Comparison of ENCODE assay signal across 8 mouse cellular contexts in genomic region chr11:101870067-101870765, GRCm38 (mm10). TPM values are rescaled to one million over a fixed set of nuclear protein-coding genes. Genes with fewer than 3 reads are reported as not detected.
DNase-seq lines count a peak whose midpoint lies in the region; ATAC-seq lines count a peak whose summit lies in the region.

No protein-coding gene starts in this region.

- no peak overlapping the region for H3K9ac ChIP-seq in hindbrain, embryonic 14.5 days
- no peak overlapping the region for H3K9ac ChIP-seq in forebrain, embryonic 16.5 days (replicated peaks; ENCODE audit: low read depth, low read length)

- no peaks in the 10 kb centered on the region for H3K9me3 ChIP-seq in hindbrain, embryonic 10.5 days
- H3K9me3 ChIP-seq in hindbrain, embryonic 14.5 days (ENCODE audit: control insufficient read depth, low read length): no peaks in the 10 kb centered on the region
- no peaks in the 10 kb centered on the region for H3K9me3 ChIP-seq in forebrain, embryonic 16.5 days (ENCODE audit: control insufficient read depth, low read length)

- H3K4me3 ChIP-seq in hindbrain, embryonic 10.5 days: no peak overlapping the region
- H3K4me3 ChIP-seq in hindbrain, embryonic 14.5 days (replicated peaks; ENCODE audit: low read length): no peak overlapping the region
- H3K4me3 ChIP-seq in forebrain, embryonic 16.5 days (replicated peaks; ENCODE audit: low read length): no peak overlapping the region

- H3K27me3 ChIP-seq in hindbrain, embryonic 10.5 days (ENCODE audit: insufficient read depth, poor library complexity, severe bottlenecking): no peaks in the 10 kb centered on the region
- H3K27me3 ChIP-seq in hindbrain, embryonic 14.5 days (ENCODE audit: control insufficient read depth, insufficient read depth, low read length): no peaks in the 10 kb centered on the region
- H3K27me3 ChIP-seq in forebrain, embryonic 16.5 days (replicated peaks; ENCODE audit: control insufficient read depth, insufficient read depth, low read length): no peaks in the 10 kb centered on the region

- 67% methylated on average over 18 of the region's 18 CpGs for WGBS in hindbrain, embryonic 10.5 days
- 59% methylated on average over 18 of the region's 18 CpGs for WGBS in hindbrain, embryonic 14.5 days
- 63% methylated on average over 18 of the region's 18 CpGs for WGBS in forebrain, embryonic 16.5 days

- no peaks in the 10 kb centered on the region for H3K36me3 ChIP-seq in hindbrain, embryonic 10.5 days
- H3K36me3 ChIP-seq in hindbrain, embryonic 14.5 days (replicated peaks; ENCODE audit: control insufficient read depth, insufficient read depth): no peaks in the 10 kb centered on the region
- H3K36me3 ChIP-seq in forebrain, embryonic 16.5 days (ENCODE audit: control insufficient read depth, insufficient read depth): no peaks in the 10 kb centered on the region

- H3K4me1 ChIP-seq in hindbrain, embryonic 10.5 days (replicated peaks): peaks cover 46% of the 10 kb centered on the region
- 0 out of 2 replicates have a peak, but pooled peaks cover 4% of the 10 kb centered on the region for H3K4me1 ChIP-seq in hindbrain, embryonic 14.5 days (replicated peaks; ENCODE audit: control insufficient read depth, insufficient read depth, low read length)
- peaks cover 10% of the 10 kb centered on the region for H3K4me1 ChIP-seq in forebrain, embryonic 16.5 days (replicated peaks; ENCODE audit: control insufficient read depth, insufficient read depth, low read length)

- no peak for ATAC-seq in hindbrain, embryonic 14.5 days (ENCODE audit: low FRiP score)
- no peak for ATAC-seq in forebrain, embryonic 16.5 days

- no peak overlapping the region for H3K4me2 ChIP-seq in hindbrain, embryonic 14.5 days (replicated peaks)
- no peak overlapping the region for H3K4me2 ChIP-seq in forebrain, embryonic 16.5 days (ENCODE audit: low read length)

- no peak for DNase-seq in hindbrain, embryonic 10.5 days (ENCODE audit: low spot score)
- DNase-seq in hindbrain, embryonic 14.5 days (ENCODE audit: low spot score): no peak
- DNase-seq in brain, adult 2 months (ENCODE audit: low read depth, low spot score): peak; percentile 81
- peak; percentile 30 to 56 for DNase-seq in layer of hippocampus, adult 8-10 months (ENCODE audit: low spot score in 2 of 2)
- DNase-seq in lung, postnatal 4 days: peak; percentile 74 to 80
- DNase-seq in cerebellum, adult 18-20 months: no peak
- no peak for DNase-seq in gastrocnemius, adult 8-10 months (ENCODE audit: low spot score in 2 of 2)

- peak overlapping the region; percentile 16; the same call in 1 of the 2 replicates for H3K27ac ChIP-seq in hindbrain, embryonic 10.5 days
- H3K27ac ChIP-seq in hindbrain, embryonic 14.5 days: no peak overlapping the region
- H3K27ac ChIP-seq in forebrain, embryonic 16.5 days (ENCODE audit: low read length): no peak overlapping the region

RNA-seq across cellular contexts. Expression of gene Meox1, which starts 24.0 kb away (rescaled TPM):
- polyA plus RNA-seq in hindbrain, embryonic 10.5 days (2016; fragmentation: Nextera tagmentation; extraction: Ambion mirVana): 0.81 and 1.6 TPM in 2 replicates
- 0.63 and 0.90 TPM in 2 replicates for polyA plus RNA-seq in hindbrain, embryonic 14.5 days (2014; fragmentation: Nextera tagmentation; extraction: Ambion mirVana)
- total RNA-seq in layer of hippocampus, adult 8-10 months (2022): 1 to 10 TPM in 1 of 4 experiments, under 1 TPM in 3; 0.86 to 1.1 (median 0.87) TPM
- 0.79 and 0.84 TPM in 2 replicates for polyA plus RNA-seq in forebrain, embryonic 16.5 days (2015; fragmentation: Nextera tagmentation; extraction: Ambion mirVana)
- total RNA-seq in gastrocnemius, adult 8-10 months (2022): 1 to 10 TPM; 1.1 to 2.4 (median 1.8) TPM

Comparison
In these comparisons a context has a peak if more than half of its experiments do, and no peak if none do; other contexts are left out.
1. DNase-seq: peak in brain, adult 2 months (single experiment), layer of hippocampus, adult 8-10 months (2 of 2) and lung, postnatal 4 days (2 of 2); none in hindbrain, embryonic 10.5 days (single experiment), hindbrain, embryonic 14.5 days (single experiment), cerebellum, adult 18-20 months (0 of 2) and gastrocnemius, adult 8-10 months (0 of 2).